Mouse (Mus musculus) brown adipose tissue, adult 24 weeks (tissue): Measurements from ENCODE around the gene Nfe2l2. TPM values are rescaled to one million over a fixed set of nuclear protein-coding genes. Genes with fewer than 3 reads are reported as not detected.
"Not testable (repeated sequence)": the region's sequence is repeated elsewhere in the genome, so short reads cannot be mapped to it uniquely, and the experiment has no call there.

Experiments
- H3K27ac ChIP-seq: fragments of 200-500 bp; replicated peaks from 2 replicates; pipeline ENCODE4 v1.5.1; 2012; ENCODE audit warnings: low read depth, mild to moderate bottlenecking, low read length
- H3K4me1 ChIP-seq: fragments of 200-500 bp; 2 replicates; pipeline ENCODE4 v1.6.1; 2012; ENCODE audit warnings: low read length, mixed read lengths; ENCODE audit not compliant: control insufficient read depth, insufficient read depth, insufficient read length
- H3K4me3 ChIP-seq: fragments of 200-500 bp; 2 replicates; pipeline ENCODE4 v1.5.1; 2012; ENCODE audit warnings: low read depth, mild to moderate bottlenecking, low read length, moderate library complexity; ENCODE audit not compliant: insufficient read depth
- polyA plus RNA-seq: library from polyadenylated mRNA; stranded (reverse); fragments of >200 nt; gene quantifications from 2 replicates; pipeline ENCODE4 v1.2.4, GENCODE M21; 2012; ENCODE audit not compliant: missing spikeins, insufficient read depth, insufficient read length

The Nfe2l2 gene
- polyA plus RNA-seq, 1 experiment: 50.2 TPM

DNA sequence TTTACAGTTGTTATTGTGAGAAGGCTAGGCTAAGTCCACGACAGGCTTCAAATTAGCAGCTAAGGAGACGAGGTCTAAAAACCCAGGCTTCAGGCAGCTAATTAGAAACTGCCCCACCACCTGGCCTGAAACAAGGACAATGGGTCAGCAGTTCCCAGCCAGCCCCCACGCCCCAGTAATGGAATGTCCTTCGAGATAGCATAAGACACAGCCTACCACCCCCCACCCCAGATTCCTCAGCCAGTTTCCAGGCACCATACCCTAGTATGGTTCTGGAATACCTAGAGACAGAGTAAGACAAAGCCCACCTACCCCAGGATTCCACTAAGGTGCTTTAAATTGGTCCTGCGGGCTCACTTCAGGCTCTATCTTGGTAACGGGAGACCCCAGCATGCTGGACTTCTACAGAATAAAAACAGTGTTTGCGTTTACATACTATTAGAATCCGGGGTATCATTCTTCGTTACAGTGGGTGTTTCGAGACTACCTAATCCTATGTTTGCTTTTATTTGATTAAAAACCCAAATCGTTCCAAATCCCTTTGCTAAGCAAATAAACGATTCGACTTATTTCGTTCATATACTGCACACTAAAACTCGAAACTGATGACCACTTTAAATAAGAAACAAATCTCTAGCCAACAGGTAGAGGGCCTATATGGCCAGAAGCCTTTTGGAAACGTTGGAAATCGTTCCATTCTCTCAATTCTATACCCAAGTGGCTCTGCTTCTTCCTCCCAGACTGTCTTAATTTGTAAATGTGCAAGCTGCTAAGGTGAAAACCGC is 46.3 kb downstream of the Nfe2l2 start:
- Histone ChIP-seq H3K4me1 (0 out of 2 replicates have a peak, but pooled peaks cover 5% of the 10 kb centered on the region), H3K4me3 (peak overlapping the region; percentile 81), H3K27ac (peak overlapping the region; percentile 96)

DNA sequence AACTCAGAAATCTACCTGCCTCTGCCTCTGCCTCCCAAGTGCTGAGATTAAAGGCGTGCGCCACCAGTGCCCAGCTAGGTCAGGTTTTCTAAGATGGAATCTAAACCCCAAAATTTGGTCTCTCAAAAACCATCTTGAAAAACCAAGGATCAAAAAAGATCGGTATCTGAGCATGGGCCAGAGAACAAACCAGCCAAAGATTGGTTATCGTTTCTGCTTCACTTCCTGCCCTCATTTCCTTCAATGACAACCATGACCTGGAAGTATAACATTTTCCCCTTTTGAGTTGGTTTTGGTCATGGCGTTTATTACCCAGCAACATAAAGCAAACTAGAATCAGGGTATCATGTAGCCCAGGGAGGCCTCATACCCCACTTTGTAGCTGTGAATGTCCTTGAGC is 47.5 kb downstream of the Nfe2l2 start:
- Histone ChIP-seq H3K27ac (no peak overlapping the region; the same call in 1 of the 2 replicates), H3K4me1 (0 out of 2 replicates have a peak, but pooled peaks cover 5% of the 10 kb centered on the region), H3K4me3 (no peak overlapping the region)

DNA sequence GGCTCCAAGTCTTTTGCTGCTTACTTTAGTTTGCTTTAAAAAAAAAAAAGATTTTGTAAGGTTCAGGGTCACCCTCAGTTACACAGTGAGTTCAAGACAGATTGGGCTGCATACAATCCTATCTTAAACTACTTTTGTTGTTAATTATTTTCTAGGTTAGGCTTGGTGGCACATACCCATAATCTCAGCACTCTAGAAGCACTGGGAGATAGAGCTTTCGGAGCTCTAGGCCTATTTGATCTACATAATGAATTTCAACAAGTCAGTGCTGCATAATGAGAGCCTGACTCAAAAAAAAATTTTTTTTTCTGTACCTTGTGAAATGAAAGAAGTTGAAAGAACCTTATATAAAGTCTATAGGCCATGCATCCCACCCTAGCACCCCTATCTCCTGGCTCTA is 49.8 kb downstream of the Nfe2l2 start:
- Histone ChIP-seq H3K27ac (no peak overlapping the region), H3K4me3 (no peak overlapping the region)

DNA sequence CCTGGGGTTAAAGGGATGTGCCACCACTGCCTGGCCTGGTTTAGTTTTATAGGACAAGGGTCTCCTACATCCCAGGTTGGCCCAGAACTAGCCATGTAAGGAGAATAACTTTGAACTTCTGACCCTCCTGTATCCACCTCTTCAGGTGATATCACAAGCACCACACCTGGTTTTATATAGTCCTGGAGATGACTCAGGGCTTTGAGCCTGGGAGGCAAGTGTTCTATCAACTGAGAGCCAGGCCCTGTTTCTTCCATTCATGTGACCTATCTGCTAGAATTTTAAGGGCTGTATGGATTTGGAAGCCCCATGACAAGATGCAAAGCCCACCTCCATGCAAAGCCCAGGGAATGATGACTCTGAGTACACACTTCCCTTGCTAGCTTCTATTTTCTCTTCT is 51.3 kb downstream of the Nfe2l2 start:
- no peak overlapping the region for H3K4me3 ChIP-seq
- H3K4me1 ChIP-seq: 0 out of 2 replicates have a peak, but pooled peaks cover 3% of the 10 kb centered on the region
- no peak overlapping the region for H3K27ac ChIP-seq

More for the DNA sequence above, 49.8 kb downstream of the Nfe2l2 start:
- H3K4me1 ChIP-seq: 0 out of 2 replicates have a peak, but pooled peaks cover 3% of the 10 kb centered on the region

DNA sequence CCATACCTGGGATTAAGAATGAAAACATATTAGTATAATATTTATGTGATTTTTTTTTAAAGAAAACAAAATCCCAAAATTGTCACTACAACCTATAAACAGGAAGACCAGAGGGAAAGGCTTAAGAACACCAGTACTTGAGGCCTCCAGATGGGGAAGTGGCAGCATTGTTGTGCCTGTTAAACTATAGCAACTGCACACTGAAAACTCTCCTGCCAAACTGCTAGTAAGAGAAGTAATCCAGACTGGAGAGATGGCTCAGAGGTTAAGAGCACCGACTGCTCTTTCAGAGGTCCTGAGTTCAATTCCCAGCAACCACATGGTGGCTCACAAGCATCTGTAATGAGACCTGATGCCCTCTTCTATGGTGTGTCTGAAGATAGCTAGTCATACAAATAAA is 54.0 kb downstream of the Nfe2l2 start:
- H3K27ac ChIP-seq: no peak overlapping the region
- no peak overlapping the region for H3K4me3 ChIP-seq
- H3K4me1 ChIP-seq: no peaks in the 10 kb centered on the region

DNA sequence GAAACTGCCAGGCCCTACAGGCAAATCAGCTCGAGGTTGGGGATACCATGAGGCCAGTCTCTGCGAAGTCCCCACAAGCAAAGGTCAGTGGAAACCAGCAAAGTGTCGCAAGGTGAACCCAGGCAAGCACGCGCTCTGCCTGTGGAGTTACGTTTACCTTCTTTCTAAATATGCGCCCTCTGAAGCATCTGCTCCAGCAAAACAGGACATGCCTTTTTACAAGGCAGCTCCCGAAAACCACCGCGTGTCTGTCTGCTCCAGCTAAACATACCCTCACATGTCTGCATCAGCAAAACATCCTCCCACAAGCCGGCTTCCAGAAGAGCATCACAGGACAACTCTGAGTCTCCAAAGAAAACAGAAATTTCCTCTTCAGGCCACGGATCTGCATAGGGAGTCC is 59.2 kb downstream of the Nfe2l2 start:
- no peak overlapping the region for H3K27ac ChIP-seq
- H3K4me1 ChIP-seq: no peaks in the 10 kb centered on the region
- H3K4me3 ChIP-seq: no peak overlapping the region

DNA sequence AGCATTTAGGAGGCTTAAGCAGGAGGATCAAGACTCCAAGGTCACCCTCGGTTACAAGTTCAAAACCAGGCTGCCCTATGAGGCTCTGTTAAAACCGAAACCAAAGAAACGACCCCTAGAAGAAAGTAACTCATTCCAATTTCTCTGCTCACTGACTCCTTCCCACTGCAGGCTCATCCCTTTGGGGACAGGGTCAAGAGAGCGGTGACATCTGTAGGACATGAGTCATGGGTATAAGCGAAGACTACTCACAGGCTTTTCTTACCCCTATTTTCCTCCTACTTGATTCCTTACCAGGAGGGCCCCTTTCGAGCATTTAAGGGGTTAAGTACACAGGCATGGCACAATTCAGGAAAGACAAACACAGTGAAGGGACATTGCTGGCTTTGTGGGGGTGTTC is 60.5 kb downstream of the Nfe2l2 start:
- Histone ChIP-seq H3K4me1 (no peaks in the 10 kb centered on the region), H3K27ac (0 out of 2 replicates have a peak overlapping the region, but pooled peaks have one; percentile 15), H3K4me3 (no peak overlapping the region)

DNA sequence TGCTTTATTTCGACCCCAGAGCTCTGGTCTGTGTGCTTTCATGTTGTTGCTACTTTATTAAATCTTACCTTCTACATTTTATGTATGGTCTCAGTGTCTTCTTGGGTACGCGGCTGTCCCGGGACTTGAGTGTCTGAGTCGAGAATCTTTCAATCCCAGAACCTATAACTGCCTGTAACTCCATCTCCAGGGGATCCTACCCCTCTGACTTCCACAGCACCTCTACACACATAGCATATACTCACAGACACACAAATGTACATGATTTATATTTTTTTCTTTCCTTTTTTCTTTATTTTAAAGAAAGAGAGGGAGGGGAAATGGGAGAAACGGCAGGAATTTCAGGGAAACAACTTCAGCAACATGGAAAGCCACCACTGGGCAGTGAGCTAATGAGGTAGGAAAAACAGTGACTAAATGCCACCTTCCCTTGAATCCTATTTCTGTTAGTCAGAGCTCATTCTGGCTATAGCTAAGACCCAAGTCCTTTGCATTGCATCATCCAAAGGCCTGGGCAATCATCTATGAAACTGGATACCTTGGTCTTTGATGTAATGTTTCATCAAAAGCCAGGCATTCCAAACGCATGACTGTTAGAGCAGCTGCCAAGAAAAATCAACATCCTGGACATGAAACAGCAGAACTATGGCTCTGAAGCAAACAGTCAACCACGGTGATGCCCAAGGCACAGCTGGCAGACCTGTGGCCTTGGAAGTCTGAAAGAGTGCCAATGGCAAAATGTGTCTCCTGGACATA is 61.5 kb downstream of the Nfe2l2 start:
- no peaks in the 10 kb centered on the region for H3K4me1 ChIP-seq
- H3K4me3 ChIP-seq: no peak overlapping the region
- H3K27ac ChIP-seq: peak overlapping the region; percentile 38

DNA sequence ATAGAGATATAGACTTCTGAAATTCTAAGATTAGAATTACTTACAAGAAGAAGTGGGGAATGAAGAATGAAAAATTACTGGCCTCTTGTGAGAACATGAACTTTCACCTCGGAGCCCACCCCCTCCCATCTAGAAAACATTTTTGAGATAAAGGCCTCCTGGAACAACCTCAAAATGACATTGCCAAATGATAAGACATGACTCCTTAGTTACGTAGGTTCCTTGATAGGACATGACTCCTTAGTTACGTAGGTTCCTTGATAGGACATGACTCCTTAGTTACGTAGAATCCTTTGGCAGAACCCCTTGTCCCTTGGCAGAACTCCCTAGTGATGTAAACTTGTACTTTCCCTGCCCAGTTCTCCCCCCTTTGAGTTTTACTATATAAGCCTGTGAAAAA is 62.1 kb downstream of the Nfe2l2 start:
- H3K4me1 ChIP-seq, H3K27ac ChIP-seq, H3K4me3 ChIP-seq: not testable (repeated sequence)

DNA sequence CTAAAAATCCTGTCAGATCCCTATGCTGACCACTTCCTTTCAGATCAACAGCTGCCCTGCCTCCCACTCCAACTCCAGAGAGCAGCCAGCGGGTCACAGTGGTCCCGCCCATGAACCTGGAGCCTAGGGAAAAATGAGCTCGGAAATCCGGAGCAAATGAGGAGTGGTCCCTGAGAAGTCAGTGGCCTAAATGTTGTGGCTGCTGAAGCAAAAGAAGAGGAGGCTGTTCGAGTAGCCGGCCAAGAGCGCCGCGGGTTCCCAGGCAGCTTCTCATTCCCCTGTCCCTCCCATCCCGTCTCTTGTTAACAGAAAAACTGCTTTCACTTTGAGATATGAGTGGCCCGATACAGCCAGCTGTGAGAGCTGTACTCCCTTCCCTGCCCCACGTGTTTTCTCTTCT is 64.9 kb downstream of the Nfe2l2 start:
- Histone ChIP-seq H3K4me3 (peak overlapping the region; percentile 54), H3K27ac (peak overlapping the region; percentile 89)
- H3K4me1 ChIP-seq: not testable (repeated sequence)

DNA sequence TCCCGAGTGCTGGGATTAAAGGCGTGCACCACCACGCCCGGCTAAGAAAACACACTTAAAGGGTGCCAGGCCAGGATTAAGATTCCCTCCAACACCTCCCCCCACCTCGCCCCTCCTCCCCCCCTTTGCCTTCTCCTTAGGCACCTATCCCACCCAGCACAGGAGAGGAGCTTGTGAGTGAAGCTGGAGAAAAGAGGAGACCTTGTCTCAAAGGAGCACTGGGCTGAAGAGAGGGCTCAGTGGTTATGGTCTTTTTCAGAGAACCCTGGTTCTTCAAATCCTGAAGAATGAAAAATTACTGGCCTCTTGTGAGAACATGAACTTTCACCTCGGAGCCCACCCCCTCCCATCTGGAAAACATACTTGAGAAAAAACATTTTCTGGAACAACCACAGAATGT is 66.6 kb downstream of the Nfe2l2 start:
- not testable (repeated sequence) for H3K4me3 ChIP-seq, H3K4me1 ChIP-seq
- peak overlapping the region; percentile 78 for H3K27ac ChIP-seq

DNA sequence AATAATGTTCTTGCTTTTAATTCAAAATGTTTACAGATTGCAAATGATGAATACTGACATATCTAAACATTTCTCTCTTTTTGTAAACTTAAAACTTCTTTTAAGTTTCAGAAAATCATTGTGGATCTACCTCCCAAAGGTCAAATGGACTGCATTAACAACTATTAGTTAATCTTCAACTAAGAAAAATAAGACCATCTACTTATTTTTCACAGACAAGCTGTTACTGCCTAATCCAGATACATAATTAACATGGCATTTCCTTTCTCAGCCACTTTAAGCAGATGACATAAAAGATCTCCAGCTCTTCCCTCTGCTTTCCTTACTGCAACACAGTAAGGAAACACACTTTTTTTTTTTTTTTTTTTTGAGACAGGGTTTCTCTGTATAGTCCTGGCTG is 67.1 kb downstream of the Nfe2l2 start:
- H3K27ac ChIP-seq: peak overlapping the region; percentile 78
- peaks cover 3% of the 10 kb centered on the region; the same call in 1 of the 2 replicates for H3K4me1 ChIP-seq
- no peak overlapping the region for H3K4me3 ChIP-seq

DNA sequence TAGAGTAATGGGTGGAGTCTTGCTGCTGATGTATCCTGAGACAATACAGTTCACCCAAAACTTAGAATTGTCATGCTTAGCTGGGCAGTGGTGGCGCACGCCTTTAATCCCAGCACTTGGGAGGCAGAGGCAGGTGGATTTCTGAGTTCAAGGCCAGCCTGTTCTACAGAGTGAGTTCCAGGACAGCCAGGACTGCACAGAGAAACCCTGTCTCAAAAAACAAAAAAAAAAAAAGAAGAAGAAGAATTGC is 67.5 kb downstream of the Nfe2l2 start:
- H3K4me1 ChIP-seq, H3K27ac ChIP-seq, H3K4me3 ChIP-seq: not testable (repeated sequence)

DNA sequence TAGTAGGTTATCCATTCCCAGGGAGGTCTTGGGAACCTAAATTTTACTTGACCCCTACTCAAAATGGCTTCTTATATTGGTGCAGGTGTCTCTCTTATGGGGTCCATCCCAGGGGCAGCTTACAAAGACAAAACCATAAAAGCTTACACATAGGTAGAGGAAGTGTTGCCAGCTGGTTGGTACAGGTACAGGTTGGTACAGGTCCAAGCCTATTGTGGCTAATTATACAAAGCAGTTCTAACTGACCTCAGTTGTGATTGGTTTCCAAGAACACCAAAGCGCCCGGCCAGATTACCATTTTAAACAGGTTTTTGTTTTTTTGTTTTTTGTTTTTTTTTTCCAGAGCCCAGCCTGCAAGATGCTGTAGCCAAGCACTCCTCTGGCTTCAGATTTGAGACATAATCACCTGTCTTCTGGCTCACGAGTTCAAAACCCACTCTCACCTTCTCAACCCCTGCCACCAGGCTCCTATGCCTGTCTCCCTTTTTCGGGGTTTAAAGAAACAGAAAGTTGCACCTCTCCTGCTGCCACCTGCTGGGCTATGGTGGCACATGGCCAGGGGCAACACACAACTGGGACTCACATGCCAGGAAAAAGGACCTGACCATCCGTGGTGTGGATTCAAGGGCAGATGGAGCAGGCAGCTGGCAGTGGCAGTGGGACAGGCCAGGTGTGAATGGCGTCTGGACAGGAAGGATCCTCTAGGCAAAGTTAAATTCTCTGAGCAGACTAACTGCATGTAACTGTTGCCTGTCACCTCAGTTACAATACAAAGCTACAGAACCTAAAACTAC is 68.0 kb downstream of the Nfe2l2 start:
- Histone ChIP-seq H3K27ac (no peak overlapping the region), H3K4me1 (peaks cover 3% of the 10 kb centered on the region; the same call in 1 of the 2 replicates), H3K4me3 (no peak overlapping the region)

DNA sequence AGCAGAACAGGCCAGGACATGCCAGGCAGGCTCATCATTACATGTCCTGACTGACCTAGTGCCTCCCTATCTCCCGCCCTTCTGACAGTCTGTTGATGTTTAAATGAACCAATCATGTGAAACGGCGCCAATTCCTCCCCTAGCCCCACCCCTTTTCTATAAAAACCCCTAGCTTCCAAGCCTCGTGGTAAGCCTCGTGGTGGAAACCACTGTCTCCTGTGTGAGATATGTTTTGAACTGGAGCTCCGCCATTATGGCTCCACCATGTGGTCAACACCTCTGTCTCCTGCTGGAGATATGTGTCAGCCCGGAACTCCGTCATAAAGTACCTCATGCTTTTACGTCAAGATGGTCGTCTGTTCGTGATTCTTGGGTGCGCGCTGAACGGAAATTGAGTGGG is 70.0 kb downstream of the Nfe2l2 start:
- not testable (repeated sequence) for H3K4me1 ChIP-seq, H3K27ac ChIP-seq, H3K4me3 ChIP-seq
